Mouse (Mus musculus) neural tube, embryonic 14.5 days (tissue): ENCODE results near the gene Zfp971. TPM values are rescaled to one million over a fixed set of nuclear protein-coding genes. Genes with fewer than 3 reads are reported as not detected.

Source experiments
- polyA plus RNA-seq: library from polyadenylated mRNA; unstranded; fragments of >200 nt; fragmentation: Nextera tagmentation; extraction: Ambion mirVana; gene quantifications from 2 replicates; pipeline ENCODE4 v1.2.1, GENCODE M21; 2014

The Zfp971 gene
- polyA plus RNA-seq, 1 experiment from 2014 or later, result 13.6 TPM

Other genes starting within 250 kb of the Zfp971 start
- 36.5 and 41.4 TPM in 2 replicates for gene Gm14325, start 182.9 kb upstream of the Zfp971 start, polyA plus RNA-seq
- gene Gm14327, start 126.2 kb upstream of the Zfp971 start, polyA plus RNA-seq, result 1.3 and 3.1 TPM in 2 replicates
- not detected in 2 replicates for gene Zfp972, start 97.7 kb upstream of the Zfp971 start, polyA plus RNA-seq
- 17.6 and 18.5 TPM in 2 replicates for gene Gm14326, start 66.0 kb upstream of the Zfp971 start, polyA plus RNA-seq
- 15.9 and 16.9 TPM in 2 replicates for gene Zfp931, start 55.2 kb downstream of the Zfp971 start, polyA plus RNA-seq
- gene Phactr3, start 95.7 kb downstream of the Zfp971 start, polyA plus RNA-seq, result 58.7 and 66.9 TPM in 2 replicates